Mouse (Mus musculus): ENCODE results near the gene Mpp5. TPM values are rescaled to one million over a fixed set of nuclear protein-coding genes. Genes with fewer than 3 reads are reported as not detected.

The Mpp5 gene
- polyA plus RNA-seq, 1 experiment from 2014 or later: 19.7 TPM

DNA sequence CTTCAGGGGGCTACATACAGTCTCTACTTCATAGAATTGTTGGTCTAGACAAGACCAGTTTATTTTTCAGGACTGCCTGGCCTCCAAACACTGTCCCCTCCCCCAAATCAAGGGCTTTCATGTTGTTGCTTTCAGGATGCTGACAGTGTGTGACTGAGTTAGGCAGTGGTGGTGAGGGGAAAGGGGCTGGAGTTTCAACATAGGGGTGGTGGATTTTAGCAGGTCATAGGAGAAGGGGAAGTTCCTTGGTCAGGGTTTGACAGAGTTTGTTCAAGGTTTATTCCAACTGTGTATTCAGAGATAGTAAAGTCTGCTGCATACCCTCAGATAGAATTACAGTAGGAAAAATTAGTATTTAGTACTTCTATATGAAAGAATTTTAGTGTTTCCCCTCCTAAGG, 53.1 kb downstream of the Mpp5 start:
- Histone ChIP-seq H3K4me3 (replicated peaks; ENCODE audit: low read length) (no peak overlapping the region), H3K4me2 (ENCODE audit: low read depth, low read length) (no peak overlapping the region), H3K9me3 (replicated peaks; ENCODE audit: control insufficient read depth, low read length) (no peaks in the 10 kb centered on the region), H3K9ac (ENCODE audit: low read length) (no peak overlapping the region), H3K27me3 (ENCODE audit: control insufficient read depth, insufficient read depth, low read length) (no peaks in the 10 kb centered on the region), H3K36me3 (ENCODE audit: control insufficient read depth, insufficient read depth, low read length) (peaks cover 7% of the 10 kb centered on the region; the same call in 1 of the 2 replicates), H3K27ac (ENCODE audit: low read length) (no peak overlapping the region), H3K4me1 (ENCODE audit: control insufficient read depth, insufficient read depth, low read length) (no peaks in the 10 kb centered on the region)
- no peak for ATAC-seq (ENCODE audit: insufficient read depth, low FRiP score)

DNA sequence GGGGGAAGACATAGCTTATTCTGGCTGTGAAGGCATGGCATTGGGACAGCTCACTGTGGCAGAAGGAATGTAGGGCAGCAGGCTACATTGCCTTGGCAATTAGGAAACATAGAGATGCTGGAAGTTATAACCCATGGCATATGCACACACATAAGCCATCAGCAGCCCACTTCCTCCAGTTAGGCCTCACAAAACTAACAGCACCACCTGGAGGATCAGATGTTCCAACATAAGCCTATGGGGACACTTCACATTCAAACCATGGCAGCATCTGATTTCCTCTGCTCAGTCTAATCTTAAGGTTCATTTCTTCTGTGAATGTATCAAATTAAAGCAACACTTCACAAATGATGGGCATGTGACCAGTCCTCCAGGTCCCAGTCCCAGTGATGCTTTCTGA, 65.7 kb downstream of the Mpp5 start:
- no peak overlapping the region for H3K4me2 ChIP-seq (ENCODE audit: low read depth, low read length)
- ATAC-seq (ENCODE audit: insufficient read depth, low FRiP score): no peak
- H3K9me3 ChIP-seq (replicated peaks; ENCODE audit: control insufficient read depth, low read length): no peaks in the 10 kb centered on the region
- no peaks in the 10 kb centered on the region for H3K4me1 ChIP-seq (ENCODE audit: control insufficient read depth, insufficient read depth, low read length)
- no peak overlapping the region for H3K9ac ChIP-seq (ENCODE audit: low read length)
- no peak overlapping the region for H3K27ac ChIP-seq (ENCODE audit: low read length)
- peaks cover 7% of the 10 kb centered on the region; the same call in 1 of the 2 replicates for H3K36me3 ChIP-seq (ENCODE audit: control insufficient read depth, insufficient read depth, low read length)
- no peaks in the 10 kb centered on the region for H3K27me3 ChIP-seq (ENCODE audit: control insufficient read depth, insufficient read depth, low read length)
- no peak overlapping the region for H3K4me3 ChIP-seq (replicated peaks; ENCODE audit: low read length)

DNA sequence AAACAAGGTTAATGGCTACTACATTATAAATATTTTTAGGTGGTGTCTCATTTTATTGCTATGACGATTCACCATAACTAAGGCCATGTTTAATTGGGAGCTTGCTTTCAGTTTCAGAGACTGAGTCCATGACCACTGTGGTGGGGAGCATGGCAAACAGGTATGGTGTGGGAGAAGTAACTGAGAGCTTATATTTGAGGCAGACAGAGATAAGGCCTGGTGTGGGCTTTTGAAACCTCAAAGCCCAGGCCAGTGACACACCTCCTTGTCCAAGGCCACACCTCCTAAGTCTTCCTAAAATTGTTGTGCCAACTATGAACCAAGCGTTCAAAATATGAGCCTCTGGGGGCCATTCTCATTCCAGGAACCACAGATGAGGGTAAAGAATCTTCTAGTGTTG, 85.8 kb downstream of the Mpp5 start:
- no peak overlapping the region for H3K4me3 ChIP-seq (replicated peaks; ENCODE audit: low read length)
- H3K36me3 ChIP-seq (ENCODE audit: control insufficient read depth, insufficient read depth, low read length): peaks cover 11% of the 10 kb centered on the region; the same call in 1 of the 2 replicates
- 95% methylated on average over 2 of the region's 2 CpGs for WGBS
- no peaks in the 10 kb centered on the region for H3K4me1 ChIP-seq (ENCODE audit: control insufficient read depth, insufficient read depth, low read length)
- no peak for ATAC-seq (ENCODE audit: insufficient read depth, low FRiP score)
- H3K4me2 ChIP-seq (ENCODE audit: low read depth, low read length): no peak overlapping the region
- no peak overlapping the region for H3K9ac ChIP-seq (ENCODE audit: low read length)
- H3K9me3 ChIP-seq (replicated peaks; ENCODE audit: control insufficient read depth, low read length): no peaks in the 10 kb centered on the region
- H3K27me3 ChIP-seq (ENCODE audit: control insufficient read depth, insufficient read depth, low read length): no peaks in the 10 kb centered on the region
- H3K27ac ChIP-seq (ENCODE audit: low read length): no peak overlapping the region

DNA sequence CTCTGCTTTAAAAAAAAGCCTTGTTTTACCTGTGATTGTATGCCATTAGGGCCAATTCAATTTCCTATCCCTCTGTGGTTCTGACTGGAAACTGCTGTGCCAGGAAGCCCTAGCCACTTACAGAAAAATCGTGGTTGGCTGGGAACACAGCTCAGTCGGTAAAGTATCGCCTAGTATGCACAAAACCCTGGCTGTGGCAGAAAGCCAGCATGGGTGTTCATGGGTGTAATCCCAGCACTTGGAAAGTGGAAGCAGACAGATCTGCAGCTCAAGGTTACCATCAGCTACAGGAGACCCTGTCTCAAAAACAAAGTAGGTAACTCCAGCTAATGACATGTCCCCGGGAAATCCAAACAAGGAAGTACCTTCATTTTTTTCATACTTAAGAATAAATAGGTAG, 91.2 kb downstream of the Mpp5 start:
- Histone ChIP-seq H3K4me2 (ENCODE audit: low read depth, low read length) (no peak overlapping the region), H3K4me1 (ENCODE audit: control insufficient read depth, insufficient read depth, low read length) (no peaks in the 10 kb centered on the region), H3K4me3 (replicated peaks; ENCODE audit: low read length) (no peak overlapping the region), H3K27me3 (ENCODE audit: control insufficient read depth, insufficient read depth, low read length) (no peaks in the 10 kb centered on the region), H3K9ac (ENCODE audit: low read length) (no peak overlapping the region), H3K9me3 (replicated peaks; ENCODE audit: control insufficient read depth, low read length) (no peaks in the 10 kb centered on the region), H3K36me3 (ENCODE audit: control insufficient read depth, insufficient read depth, low read length) (peaks cover 12% of the 10 kb centered on the region; the same call in 1 of the 2 replicates), H3K27ac (ENCODE audit: low read length) (no peak overlapping the region)
- no peak for ATAC-seq (ENCODE audit: insufficient read depth, low FRiP score)
- WGBS: 76% methylated on average over 4 of the region's 4 CpGs

DNA sequence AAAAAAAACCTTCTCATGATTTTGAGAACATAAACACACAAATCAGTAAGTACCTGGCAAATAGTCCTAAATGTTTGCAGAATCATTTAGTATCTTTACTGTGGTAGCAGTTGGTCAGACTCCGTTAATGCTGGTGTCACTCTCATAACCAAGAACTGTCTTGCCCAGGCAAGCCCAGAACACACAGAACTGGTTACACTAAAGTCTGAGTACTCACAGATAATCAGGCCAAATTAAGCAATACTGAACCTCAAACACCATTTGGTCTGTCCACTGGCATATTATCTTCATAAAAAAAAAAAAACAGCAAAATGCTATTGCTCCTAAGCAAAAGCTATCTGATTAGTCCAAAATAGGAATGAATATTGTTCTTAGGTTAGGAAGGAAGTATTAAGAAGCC, 93.7 kb downstream of the Mpp5 start:
- H3K27ac ChIP-seq (ENCODE audit: low read length): no peak overlapping the region
- 73% methylated on average over 1 of the region's 1 CpGs for WGBS
- peaks cover 10% of the 10 kb centered on the region; the same call in 1 of the 2 replicates for H3K36me3 ChIP-seq (ENCODE audit: control insufficient read depth, insufficient read depth, low read length)

DNA sequence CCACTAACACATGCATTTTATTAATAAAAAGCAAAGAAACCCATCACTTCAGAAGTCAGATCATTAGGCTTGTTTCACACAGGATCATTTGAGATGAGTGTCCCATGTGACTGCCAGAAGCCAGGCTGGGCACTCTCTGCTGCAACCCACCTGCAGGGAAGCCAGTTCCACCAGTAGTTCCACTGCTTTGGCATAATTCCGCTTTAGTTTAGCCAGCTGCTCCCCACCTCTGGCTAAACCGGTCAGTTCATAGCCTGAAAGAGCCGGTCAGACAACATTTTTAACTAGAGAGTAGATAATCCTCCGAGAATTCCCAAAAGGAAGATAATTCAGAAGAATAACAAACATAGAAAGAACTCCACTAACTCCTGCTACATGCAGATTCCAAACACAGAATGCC, 99.5 kb downstream of the Mpp5 start:
- Histone ChIP-seq H3K9me3 (replicated peaks; ENCODE audit: control insufficient read depth, low read length) (no peaks in the 10 kb centered on the region), H3K4me1 (ENCODE audit: control insufficient read depth, insufficient read depth, low read length) (no peaks in the 10 kb centered on the region), H3K4me3 (replicated peaks; ENCODE audit: low read length) (no peak overlapping the region), H3K27ac (ENCODE audit: low read length) (0 out of 2 replicates have a peak overlapping the region, but pooled peaks have one; percentile 4), H3K36me3 (ENCODE audit: control insufficient read depth, insufficient read depth, low read length) (0 out of 2 replicates have a peak, but pooled peaks cover 9% of the 10 kb centered on the region), H3K27me3 (ENCODE audit: control insufficient read depth, insufficient read depth, low read length) (no peaks in the 10 kb centered on the region), H3K9ac (ENCODE audit: low read length) (no peak overlapping the region), H3K4me2 (ENCODE audit: low read depth, low read length) (no peak overlapping the region)
- ATAC-seq (ENCODE audit: insufficient read depth, low FRiP score): no peak
- 65% methylated on average over 4 of the region's 4 CpGs for WGBS

More for the DNA sequence above, 93.7 kb downstream of the Mpp5 start:
- Histone ChIP-seq H3K9me3 (replicated peaks; ENCODE audit: control insufficient read depth, low read length) (no peaks in the 10 kb centered on the region), H3K9ac (ENCODE audit: low read length) (no peak overlapping the region), H3K4me2 (ENCODE audit: low read depth, low read length) (no peak overlapping the region), H3K4me1 (ENCODE audit: control insufficient read depth, insufficient read depth, low read length) (no peaks in the 10 kb centered on the region), H3K4me3 (replicated peaks; ENCODE audit: low read length) (no peak overlapping the region), H3K27me3 (ENCODE audit: control insufficient read depth, insufficient read depth, low read length) (no peaks in the 10 kb centered on the region)
- no peak for ATAC-seq (ENCODE audit: insufficient read depth, low FRiP score)

DNA sequence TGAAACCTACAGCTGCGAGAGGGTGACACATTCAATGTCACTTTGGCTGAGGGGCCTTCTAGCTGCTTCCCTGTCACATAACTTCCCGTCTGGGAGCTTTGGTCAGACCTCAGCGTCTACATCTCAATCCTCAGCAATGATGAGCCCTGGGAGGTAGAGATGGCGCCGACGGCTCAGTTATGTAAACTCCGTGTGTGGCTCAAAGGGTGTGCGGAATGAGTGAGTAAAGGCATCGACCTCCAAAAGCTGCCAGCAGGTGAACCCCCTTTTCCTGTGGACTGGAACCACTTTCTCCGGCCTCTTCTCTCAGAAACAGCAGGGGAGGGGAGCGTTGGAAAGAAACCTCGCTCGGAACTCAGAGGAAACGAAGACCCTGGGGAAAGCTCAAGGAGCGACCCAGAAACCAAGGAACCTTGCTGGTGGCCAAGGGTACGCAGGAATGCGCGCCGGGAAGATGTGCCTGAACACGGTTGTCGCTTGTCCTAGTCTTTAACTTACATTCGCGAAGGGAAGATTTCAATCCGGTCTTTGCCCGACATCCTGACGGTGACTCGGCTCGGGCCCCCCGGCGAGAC, 112.3 kb downstream of the Mpp5 start:
- WGBS: under 1% methylated on average over 30 of the region's 30 CpGs
- Histone ChIP-seq H3K4me3 (replicated peaks; ENCODE audit: low read length) (peak overlapping the region; percentile 90), H3K9ac (ENCODE audit: low read length) (peak overlapping the region; percentile 79), H3K4me2 (ENCODE audit: low read depth, low read length) (peak overlapping the region; percentile 59), H3K27me3 (ENCODE audit: control insufficient read depth, insufficient read depth, low read length) (no peaks in the 10 kb centered on the region), H3K9me3 (replicated peaks; ENCODE audit: control insufficient read depth, low read length) (no peaks in the 10 kb centered on the region), H3K4me1 (ENCODE audit: control insufficient read depth, insufficient read depth, low read length) (peaks cover 20% of the 10 kb centered on the region), H3K27ac (ENCODE audit: low read length) (peak overlapping the region; percentile 61), H3K36me3 (ENCODE audit: control insufficient read depth, insufficient read depth, low read length) (no peaks in the 10 kb centered on the region)
- no peak; the same call in 1 of the 2 replicates for ATAC-seq (ENCODE audit: insufficient read depth, low FRiP score)

DNA sequence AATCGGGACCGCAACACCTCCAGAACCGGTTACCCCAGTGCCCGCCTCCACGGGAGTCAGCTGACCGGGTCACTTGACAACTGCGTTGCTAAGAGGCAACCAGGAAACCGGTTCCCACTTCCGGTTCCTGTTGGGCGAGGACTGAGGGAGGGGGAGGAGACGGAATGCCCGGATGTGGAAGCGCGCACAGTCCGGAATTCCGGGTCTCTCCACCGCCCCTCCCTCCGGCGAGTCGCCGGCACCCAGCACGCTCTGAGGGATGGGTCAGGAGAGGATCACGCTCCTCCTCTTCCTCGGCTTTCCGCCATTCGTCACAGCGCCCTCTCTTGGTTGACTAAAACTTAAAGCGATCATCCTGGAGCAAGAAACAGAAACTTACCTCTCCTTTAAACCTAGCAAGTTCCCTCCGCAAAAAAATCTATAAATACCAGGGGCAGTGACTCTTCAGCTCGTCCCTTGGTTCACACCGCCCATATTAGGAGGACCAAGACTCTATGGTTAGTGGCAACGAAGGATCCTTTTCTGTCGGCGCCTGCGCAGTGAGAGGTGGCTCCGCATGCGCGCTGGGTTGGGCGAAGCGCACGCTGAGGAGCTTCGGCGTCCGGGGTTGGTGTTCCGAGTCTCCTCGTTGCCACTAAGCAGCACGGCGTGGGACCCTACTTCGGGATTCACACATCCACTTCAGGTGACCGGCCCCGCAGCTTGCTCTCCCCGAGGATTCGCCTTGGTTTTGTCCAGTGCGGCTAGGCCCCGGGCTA, 113.0 kb downstream of the Mpp5 start, which contains the start of the genes Atp6v1d and Eif2s1:
Atp6v1d (minus strand) TSS at position 143 of the 758 bp plus-strand sequence.
Eif2s1 (plus strand) TSS at position 324 of the 758 bp plus-strand sequence.
- Histone ChIP-seq H3K4me2 (ENCODE audit: low read depth, low read length) (peak within 1 kb of the TSS; percentile 80), H3K36me3 (ENCODE audit: control insufficient read depth, insufficient read depth, low read length) (no peaks in the 10 kb centered on the region), H3K4me3 (replicated peaks; ENCODE audit: low read length) (peak within 1 kb of the TSS; percentile 90), H3K27me3 (ENCODE audit: control insufficient read depth, insufficient read depth, low read length) (no peaks in the 10 kb centered on the region), H3K9ac (ENCODE audit: low read length) (peak within 1 kb of the TSS; percentile 94), H3K27ac (ENCODE audit: low read length) (peak within 1 kb of the TSS; percentile 92), H3K9me3 (replicated peaks; ENCODE audit: control insufficient read depth, low read length) (no peaks in the 10 kb centered on the region), H3K4me1 (ENCODE audit: control insufficient read depth, insufficient read depth, low read length) (peaks cover 20% of the 10 kb centered on the region)
- ATAC-seq (ENCODE audit: insufficient read depth, low FRiP score): peak; percentile 100
- WGBS: under 1% methylated on average over 54 of the region's 55 CpGs

DNA sequence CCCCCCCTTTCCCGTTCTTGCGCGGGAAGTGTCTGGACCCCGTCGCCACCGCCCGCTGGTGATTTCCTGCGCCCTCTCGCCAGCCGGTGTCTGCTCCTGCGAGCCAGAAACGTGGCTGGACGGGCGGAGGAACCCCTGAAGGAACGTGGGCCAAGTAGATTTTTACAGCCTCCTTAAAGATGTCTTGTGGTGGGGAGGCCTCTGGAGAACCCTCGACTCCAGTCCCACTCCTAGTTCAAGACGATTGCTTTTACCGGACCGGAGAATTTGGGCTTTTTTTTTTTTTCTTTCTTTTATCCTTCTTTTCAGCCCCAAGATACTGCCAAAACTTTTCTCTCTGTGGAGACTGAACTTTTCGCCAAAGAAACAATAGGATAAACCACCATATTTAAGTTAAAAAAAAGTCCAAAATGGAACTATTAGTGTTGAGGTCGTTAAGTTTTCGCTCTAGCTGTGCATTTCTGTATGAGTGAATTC, 113.6 kb downstream of the Mpp5 start:
- WGBS: under 1% methylated on average over 22 of the region's 22 CpGs

More for the DNA sequence above, 113.6 kb downstream of the Mpp5 start:
- Histone ChIP-seq H3K27me3 (ENCODE audit: control insufficient read depth, insufficient read depth, low read length) (no peaks in the 10 kb centered on the region), H3K9me3 (replicated peaks; ENCODE audit: control insufficient read depth, low read length) (no peaks in the 10 kb centered on the region), H3K4me2 (ENCODE audit: low read depth, low read length) (peak overlapping the region; percentile 80), H3K9ac (ENCODE audit: low read length) (peak overlapping the region; percentile 94), H3K4me3 (replicated peaks; ENCODE audit: low read length) (peak overlapping the region; percentile 90), H3K36me3 (ENCODE audit: control insufficient read depth, insufficient read depth, low read length) (no peaks in the 10 kb centered on the region), H3K27ac (ENCODE audit: low read length) (peak overlapping the region; percentile 92), H3K4me1 (ENCODE audit: control insufficient read depth, insufficient read depth, low read length) (peaks cover 20% of the 10 kb centered on the region)
- peak; percentile 20 for ATAC-seq (ENCODE audit: insufficient read depth, low FRiP score)

Measured in stomach, embryonic 16.5 days (tissue).